Mouse (Mus musculus) midbrain, embryonic 13.5 days (tissue): ENCODE measurements around the gene Sptssa. TPM values are rescaled to one million over a fixed set of nuclear protein-coding genes. Genes with fewer than 3 reads are reported as not detected.
A peak's percentile ranks its signal among the peaks of the same experiment; 100 is the strongest.

ENCODE experiments used
- ATAC-seq: fragments of 200-750 bp; cut with Nextera tagmentation; 2 replicates; pipeline ENCODE4 v1.8.0; 2017; ENCODE audit warnings: mild to moderate bottlenecking, moderate TSS enrichment, moderate library complexity
- H3K27ac ChIP-seq: fragments of 300-500 bp; sonication (generic); 2 replicates; pipeline ENCODE4 v1.5.1; 2015; ENCODE audit warnings: inconsistent platforms, mild to moderate bottlenecking, moderate library complexity
- H3K27me3 ChIP-seq: fragments of 300-500 bp; sonication (generic); 2 replicates; pipeline ENCODE4 v1.6.1; 2015; ENCODE audit warnings: mild to moderate bottlenecking, inconsistent platforms
- H3K36me3 ChIP-seq: fragments of 300-500 bp; sonication (generic); 2 replicates; pipeline ENCODE4 v1.6.1; 2015; ENCODE audit warnings: mild to moderate bottlenecking, inconsistent platforms
- H3K4me1 ChIP-seq: fragments of 300-500 bp; sonication (generic); replicated peaks from 2 replicates; pipeline ENCODE4 v1.6.1; 2015; ENCODE audit warnings: inconsistent platforms
- H3K4me2 ChIP-seq: fragments of 300-500 bp; sonication (generic); replicated peaks from 2 replicates; pipeline ENCODE4 v1.6.1; 2015; ENCODE audit warnings: moderate library complexity, mild to moderate bottlenecking, inconsistent platforms
- H3K4me3 ChIP-seq: fragments of 300-500 bp; sonication (generic); replicated peaks from 2 replicates; pipeline ENCODE4 v1.5.1; 2015; ENCODE audit warnings: mild to moderate bottlenecking, inconsistent platforms
- H3K9ac ChIP-seq: fragments of 300-500 bp; sonication (generic); replicated peaks from 2 replicates; pipeline ENCODE4 v1.6.1; 2015; ENCODE audit warnings: mild to moderate bottlenecking, inconsistent platforms
- H3K9me3 ChIP-seq: fragments of 300-500 bp; sonication (generic); 2 replicates; pipeline ENCODE4 v1.6.1; 2016; ENCODE audit warnings: mild to moderate bottlenecking, inconsistent platforms
- WGBS: fragments of 180-500 bp; shearing (Covaris S2); methylation state at CpG from one replicate; pipeline ENCODE4 v1.1.7; 2015; 5-methylcytosine and 5-hydroxymethylcytosine counted together
- microRNA counts: library from miRNA; unstranded; fragments of <30 nt; microRNA quantifications from one replicate; lab custom pipeline; 2016
- microRNA-seq: library from miRNA; unstranded; fragments of <30 nt; microRNA quantifications from one replicate; pipeline ENCODE4, GENCODE M21; 2016
- polyA plus RNA-seq: library from polyadenylated mRNA; unstranded; fragments of >200 nt; fragmentation: Nextera tagmentation; extraction: Ambion mirVana; gene quantifications from 2 replicates; pipeline ENCODE4 v1.2.1, GENCODE M21; 2015

Sptssa gene
- polyA plus RNA-seq, 1 experiment from 2014 or later, result 174 TPM

GRCm38 (mm10) chr12:54605203-54605602, 51.2 kb downstream of the Sptssa start:
- Histone ChIP-seq H3K4me3 (no peak overlapping the region), H3K4me2 (no peak overlapping the region), H3K9me3 (no peaks in the 10 kb centered on the region), H3K27ac (no peak overlapping the region), H3K4me1 (no peaks in the 10 kb centered on the region), H3K36me3 (no peaks in the 10 kb centered on the region), H3K9ac (no peak overlapping the region), H3K27me3 (no peaks in the 10 kb centered on the region)
- no peak for ATAC-seq
- WGBS, result 84% methylated on average over 3 of the region's 3 CpGs

DNA sequence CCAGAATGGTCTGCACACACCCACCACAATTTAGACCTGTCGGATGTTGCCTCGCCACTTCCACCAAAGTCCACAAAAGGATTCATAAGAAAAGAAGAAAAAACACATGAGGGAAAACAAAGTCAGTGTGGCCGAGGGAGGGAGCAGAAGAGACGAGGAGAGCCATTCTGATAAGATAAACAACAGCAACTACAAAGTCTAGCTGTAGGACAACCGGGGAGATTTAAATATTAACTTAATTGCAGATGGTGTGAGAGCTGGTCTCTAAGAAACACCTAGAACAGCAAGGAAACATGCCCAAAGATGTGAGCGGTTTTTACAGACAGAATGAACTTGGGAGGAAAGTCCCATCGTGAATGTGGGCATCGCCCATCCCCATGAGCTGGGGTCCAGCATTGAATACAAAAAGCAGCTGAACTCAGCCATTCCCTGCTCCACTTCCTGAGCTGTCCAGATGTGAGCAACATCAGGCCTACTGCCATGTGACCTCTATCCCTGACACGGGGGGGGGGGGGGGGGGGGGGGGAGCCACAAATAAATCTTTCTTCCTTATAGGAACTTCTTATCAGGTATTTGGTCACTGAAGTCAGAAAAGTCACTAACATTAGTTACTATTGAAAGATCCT, 52.7 kb downstream of the Sptssa start:
- 95% methylated on average over 8 of the region's 9 CpGs for WGBS
- no peak overlapping the region for H3K9ac ChIP-seq
- H3K9me3 ChIP-seq, result no peaks in the 10 kb centered on the region
- H3K4me2 ChIP-seq, result no peak overlapping the region
- H3K27me3 ChIP-seq, result no peaks in the 10 kb centered on the region
- ATAC-seq, result no peak
- H3K36me3 ChIP-seq, result no peaks in the 10 kb centered on the region
- no peak overlapping the region for H3K27ac ChIP-seq
- H3K4me1 ChIP-seq, result no peaks in the 10 kb centered on the region
- no peak overlapping the region for H3K4me3 ChIP-seq

GRCm38 (mm10) chr12:54600482-54600881, 55.9 kb downstream of the Sptssa start:
- Histone ChIP-seq H3K4me2 (no peak overlapping the region), H3K9ac (no peak overlapping the region), H3K9me3 (no peaks in the 10 kb centered on the region), H3K36me3 (no peaks in the 10 kb centered on the region), H3K4me3 (no peak overlapping the region), H3K27ac (no peak overlapping the region), H3K27me3 (no peaks in the 10 kb centered on the region), H3K4me1 (no peaks in the 10 kb centered on the region)
- 90% methylated on average over 4 of the region's 4 CpGs for WGBS
- ATAC-seq, result no peak

DNA sequence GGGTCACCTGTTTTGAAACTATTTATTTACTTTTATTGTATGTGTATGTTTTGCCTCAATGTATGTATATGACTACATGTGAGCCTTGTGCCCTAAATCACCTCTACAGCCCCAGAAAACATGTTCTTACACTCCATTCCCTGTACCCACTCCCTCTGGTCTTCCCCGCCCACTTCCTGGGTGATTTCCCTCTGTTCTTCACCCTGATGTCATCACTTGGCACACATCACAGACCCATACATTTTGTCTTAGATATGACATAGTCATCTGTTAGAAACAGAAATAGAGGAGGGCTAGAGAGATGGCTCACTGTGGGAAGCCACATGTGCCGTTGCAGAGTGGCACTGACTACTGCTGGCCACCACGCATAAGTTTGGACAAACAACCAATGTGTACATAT, 58.0 kb downstream of the Sptssa start:
- Histone ChIP-seq H3K9me3 (no peaks in the 10 kb centered on the region), H3K9ac (no peak overlapping the region), H3K36me3 (no peaks in the 10 kb centered on the region), H3K4me2 (no peak overlapping the region), H3K4me1 (no peaks in the 10 kb centered on the region), H3K27me3 (no peaks in the 10 kb centered on the region), H3K4me3 (no peak overlapping the region), H3K27ac (no peak overlapping the region)
- WGBS, result 96% methylated on average over 3 of the region's 3 CpGs
- no peak for ATAC-seq

DNA sequence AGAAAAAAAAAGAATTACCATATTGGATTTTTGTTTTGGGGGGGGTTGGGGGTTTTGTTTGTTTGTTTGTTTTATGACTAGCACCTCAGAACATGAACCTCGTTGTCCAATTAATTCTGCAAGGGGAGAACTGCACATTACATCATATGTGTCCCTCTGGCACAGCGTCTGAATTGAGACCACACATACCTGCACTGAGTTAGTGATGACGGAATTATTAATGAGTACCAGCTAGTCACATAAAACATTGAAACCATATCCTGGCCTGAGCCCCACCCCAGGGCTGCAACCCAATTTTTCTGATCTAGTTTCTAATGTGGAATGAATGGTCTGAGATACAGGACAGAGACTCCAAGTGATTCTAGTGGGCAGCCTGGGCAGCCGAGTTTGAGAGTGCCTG, 59.7 kb downstream of the Sptssa start:
- no peak overlapping the region for H3K27ac ChIP-seq
- no peak for ATAC-seq
- no peaks in the 10 kb centered on the region for H3K27me3 ChIP-seq
- no peak overlapping the region for H3K4me3 ChIP-seq
- no peaks in the 10 kb centered on the region for H3K36me3 ChIP-seq
- no peak overlapping the region for H3K9ac ChIP-seq
- no peaks in the 10 kb centered on the region for H3K9me3 ChIP-seq
- H3K4me1 ChIP-seq, result no peaks in the 10 kb centered on the region
- WGBS, result 88% methylated on average over 4 of the region's 4 CpGs
- H3K4me2 ChIP-seq, result no peak overlapping the region

MicroRNA genes within 50 kb of the gene (microRNA counts, 519-probe panel; counts per million panel counts)
- microRNA mmu-miR-1892 (lab: Ali Mortazavi, UCI), result 110 counts per million, percentile 56 among the panel's probes with 10 or more counts

Small RNA genes lying within 50 kb of the gene (microRNA-seq; reads per million reads assigned to microRNA genes)
- not detected for gene Mir1892

Other genes starting within 250 kb of the Sptssa start
- gene Eapp, start 39.3 kb upstream of the Sptssa start, polyA plus RNA-seq, result 95.4 and 98.4 TPM in 2 replicates
- gene Snx6, start 139.1 kb upstream of the Sptssa start, polyA plus RNA-seq, result 183 and 192 TPM in 2 replicates
- 284 and 299 TPM in 2 replicates for gene Cfl2, start 206.3 kb upstream of the Sptssa start, polyA plus RNA-seq